In genomic region chr13:14064341-14065027, GRCm38 (mm10) we compare ENCODE assay signal across 8 mouse cellular contexts. TPM values are rescaled to one million over a fixed set of nuclear protein-coding genes. Genes with fewer than 3 reads are reported as not detected.
DNase-seq lines count a peak whose midpoint lies in the region; ATAC-seq and TF ChIP-seq lines count a peak whose summit lies in the region.

No protein-coding gene starts in this region.

- H3ac ChIP-seq in C2C12 (ENCODE audit: control insufficient read depth, insufficient read length, low read depth), result peak overlapping the region; percentile 96

- peak overlapping the region; percentile 77 for H3K4me2 ChIP-seq in embryonic facial prominence, embryonic 13.5 days
- H3K4me2 ChIP-seq in heart, embryonic 14.5 days (ENCODE audit: low read length), result peak overlapping the region; percentile 70
- peak overlapping the region; percentile 78 for H3K4me2 ChIP-seq in liver, postnatal 0 days (ENCODE audit: low read depth, low read length)
- peak overlapping the region; percentile 78 for H3K4me2 ChIP-seq in neural tube, embryonic 13.5 days

- DNase-seq in adrenal gland, postnatal 14 days, result peak; percentile 64
- peak; percentile 69 for DNase-seq in kidney, postnatal 10 days
- peak; percentile 68 for DNase-seq in liver, postnatal 0 days
- DNase-seq in thymus, postnatal 0 days (ENCODE audit: low spot score), result peak; percentile 62

- no peak for TF ChIP-seq CTCF in C2C12 (IDR thresholded peaks at IDR 0.05; ENCODE audit: control insufficient read depth, insufficient read depth, insufficient read length)
- no peak for TF ChIP-seq CTCF in liver, postnatal 0 days (IDR thresholded peaks at IDR 0.05; ENCODE audit: low read depth)

- peaks cover 17% of the 10 kb centered on the region for H3K4me1 ChIP-seq in embryonic facial prominence, embryonic 13.5 days
- peaks cover 2 to 21% of the 10 kb centered on the region in 2 experiments for H3K4me1 ChIP-seq in heart, embryonic 14.5 days (ENCODE audit: control insufficient read depth in 2 of 2, insufficient read depth in 2 of 2, low read length in 2 of 2)
- H3K4me1 ChIP-seq in liver, postnatal 0 days (ENCODE audit: insufficient read depth), result peaks cover 13% of the 10 kb centered on the region
- H3K4me1 ChIP-seq in neural tube, embryonic 13.5 days (replicated peaks), result peaks cover 59% of the 10 kb centered on the region

- H3K9ac ChIP-seq in embryonic facial prominence, embryonic 13.5 days, result peak overlapping the region; percentile 99
- peak overlapping the region; percentile 97 for H3K9ac ChIP-seq in heart, embryonic 14.5 days (ENCODE audit: low read length)
- H3K9ac ChIP-seq in liver, postnatal 0 days (replicated peaks), result peak overlapping the region; percentile 98
- H3K9ac ChIP-seq in neural tube, embryonic 13.5 days, result peak overlapping the region; percentile 99

- H3K79me2 ChIP-seq in C2C12 (ENCODE audit: control insufficient read depth, insufficient read depth), result peaks cover 92% of the 10 kb centered on the region

- H3K9me3 ChIP-seq in embryonic facial prominence, embryonic 13.5 days, result no peaks in the 10 kb centered on the region
- no peaks in the 10 kb centered on the region for H3K9me3 ChIP-seq in heart, embryonic 14.5 days (ENCODE audit: control insufficient read depth, low read length)
- no peaks in the 10 kb centered on the region for H3K9me3 ChIP-seq in liver, postnatal 0 days (ENCODE audit: low read length)
- H3K9me3 ChIP-seq in neural tube, embryonic 13.5 days, result no peaks in the 10 kb centered on the region

- no peaks in the 10 kb centered on the region for H3K27me3 ChIP-seq in C2C12 (ENCODE audit: control insufficient read depth, insufficient read depth, insufficient read length)
- H3K27me3 ChIP-seq in embryonic facial prominence, embryonic 13.5 days, result no peaks in the 10 kb centered on the region
- no peaks in the 10 kb centered on the region for H3K27me3 ChIP-seq in heart, embryonic 14.5 days (ENCODE audit: control insufficient read depth, insufficient read depth, low read length)
- H3K27me3 ChIP-seq in liver, postnatal 0 days (ENCODE audit: insufficient read depth, low read length), result no peaks in the 10 kb centered on the region
- H3K27me3 ChIP-seq in neural tube, embryonic 13.5 days, result no peaks in the 10 kb centered on the region

- H3K36me3 ChIP-seq in C2C12 (ENCODE audit: control insufficient read depth, insufficient read depth), result peaks cover 16% of the 10 kb centered on the region
- peaks cover 11% of the 10 kb centered on the region; the same call in 1 of the 2 replicates for H3K36me3 ChIP-seq in embryonic facial prominence, embryonic 13.5 days
- peaks cover 21% of the 10 kb centered on the region for H3K36me3 ChIP-seq in heart, embryonic 14.5 days (ENCODE audit: control insufficient read depth, insufficient read depth, low read length)
- no peaks in the 10 kb centered on the region; the same call in 1 of the 2 replicates for H3K36me3 ChIP-seq in liver, postnatal 0 days (replicated peaks; ENCODE audit: insufficient read depth, low read length)
- peaks cover 14% of the 10 kb centered on the region; the same call in 1 of the 2 replicates for H3K36me3 ChIP-seq in neural tube, embryonic 13.5 days

- no peak for ATAC-seq in embryonic facial prominence, embryonic 13.5 days (ENCODE audit: insufficient number of reproducible peaks, insufficient read depth, low FRiP score, low TSS enrichment, low read depth)
- ATAC-seq in heart, embryonic 14.5 days (ENCODE audit: insufficient number of reproducible peaks, insufficient read depth, low FRiP score, low read depth), result peak; percentile 1
- no peak for ATAC-seq in liver, postnatal 0 days
- no peak for ATAC-seq in neural tube, embryonic 13.5 days (ENCODE audit: low read depth)

- peaks cover 76% of the 10 kb centered on the region for H3K79me3 ChIP-seq in C2C12 (ENCODE audit: low read depth)

- H3K27ac ChIP-seq in embryonic facial prominence, embryonic 13.5 days, result peak overlapping the region; percentile 98
- peak overlapping the region; percentile 92 to 96 for H3K27ac ChIP-seq in heart, embryonic 14.5 days (replicated peaks in 1 of 2; ENCODE audit: control insufficient read depth in 1 of 2, insufficient read depth in 1 of 2, low read depth in 2 of 2, low read length in 2 of 2)
- H3K27ac ChIP-seq in liver, postnatal 0 days (ENCODE audit: low read depth), result peak overlapping the region; percentile 95
- H3K27ac ChIP-seq in neural tube, embryonic 13.5 days (replicated peaks), result peak overlapping the region; percentile 98

- H3K4me3 ChIP-seq in C2C12 (ENCODE audit: insufficient read depth, poor library complexity, severe bottlenecking), result peak overlapping the region; percentile 84
- H3K4me3 ChIP-seq in embryonic facial prominence, embryonic 13.5 days, result peak overlapping the region; percentile 99
- peak overlapping the region; percentile 92 to 97 for H3K4me3 ChIP-seq in heart, embryonic 14.5 days (ENCODE audit: control insufficient read depth in 1 of 2, insufficient read depth in 1 of 2, low read depth in 1 of 2, low read length in 2 of 2)
- peak overlapping the region; percentile 95 for H3K4me3 ChIP-seq in liver, postnatal 0 days (ENCODE audit: low read depth, low read length)
- peak overlapping the region; percentile 98 for H3K4me3 ChIP-seq in neural tube, embryonic 13.5 days

- no peak for TF ChIP-seq EP300 in liver, postnatal 0 days (IDR thresholded peaks at IDR 0.05; ENCODE audit: low read depth)

- WGBS in embryonic facial prominence, embryonic 13.5 days, result under 1% methylated on average over 65 of the region's 65 CpGs
- under 1% methylated on average over 53 of the region's 65 CpGs for WGBS in heart, embryonic 14.5 days
- WGBS in liver, postnatal 0 days (ENCODE audit: insufficient replicate concordance), result under 1% methylated on average over 59 of the region's 65 CpGs
- under 1% methylated on average over 61 of the region's 65 CpGs for WGBS in neural tube, embryonic 13.5 days

TF ChIP-seq in C2C12, 6 proteins besides CTCF, POLR2A, EP300 and RAD21:
- TF ChIP-seq FOSL1 (IDR thresholded peaks at IDR 0.05; ENCODE audit: insufficient read depth, low read length, poor library complexity, severe bottlenecking) (no peak), CEBPB (IDR thresholded peaks at IDR 0.05; ENCODE audit: low read depth) (no peak), MYOD1 (IDR thresholded peaks at IDR 0.05; ENCODE audit: control insufficient read depth, insufficient read length, low read depth) (no peak)

RNA-seq across cellular contexts. Expression of gene Ggps1, which starts 1.2 kb away (rescaled TPM):
- polyA plus RNA-seq in C2C12 (2012; fragmentation: generic; extraction: Trizol), result 8.6 TPM
- 35.2 and 41.9 TPM in 2 replicates for total RNA-seq in adrenal gland, postnatal 14 days (2021)
- polyA plus RNA-seq in embryonic facial prominence, embryonic 13.5 days (2015; fragmentation: Nextera tagmentation; extraction: Ambion mirVana), result 56.3 and 62.4 TPM in 2 replicates
- polyA plus RNA-seq in heart, embryonic 14.5 days (2014; fragmentation: Nextera tagmentation; extraction: Ambion mirVana), result 46.5 and 47.2 TPM in 2 replicates
- polyA plus RNA-seq in liver, postnatal 0 days (2015; fragmentation: Nextera tagmentation; extraction: Ambion mirVana), result 9.0 and 10.2 TPM in 2 replicates
- polyA plus RNA-seq in neural tube, embryonic 13.5 days (2015; fragmentation: Nextera tagmentation; extraction: Ambion mirVana), result 73.4 and 83.1 TPM in 2 replicates
- 55.0 and 60.3 TPM in 2 replicates for polyA plus RNA-seq in thymus, postnatal 0 days (2015; fragmentation: Nextera tagmentation; extraction: Ambion mirVana)

RNA-seq across cellular contexts. Expression of gene Arid4b, which starts 1.5 kb away (rescaled TPM):
- 3.2 TPM for polyA plus RNA-seq in C2C12 (2012; fragmentation: generic; extraction: Trizol)
- total RNA-seq in adrenal gland, postnatal 14 days (2021), result 33.4 and 37.9 TPM in 2 replicates
- 105 and 106 TPM in 2 replicates for polyA plus RNA-seq in embryonic facial prominence, embryonic 13.5 days (2015; fragmentation: Nextera tagmentation; extraction: Ambion mirVana)
- polyA plus RNA-seq in heart, embryonic 14.5 days (2014; fragmentation: Nextera tagmentation; extraction: Ambion mirVana), result 43.1 and 44.5 TPM in 2 replicates
- 17.1 and 19.6 TPM in 2 replicates for polyA plus RNA-seq in liver, postnatal 0 days (2015; fragmentation: Nextera tagmentation; extraction: Ambion mirVana)
- polyA plus RNA-seq in neural tube, embryonic 13.5 days (2015; fragmentation: Nextera tagmentation; extraction: Ambion mirVana), result 87.8 and 89.9 TPM in 2 replicates
- polyA plus RNA-seq in thymus, postnatal 0 days (2015; fragmentation: Nextera tagmentation; extraction: Ambion mirVana), result 55.5 and 75.2 TPM in 2 replicates

RNA-seq across cellular contexts. Expression of gene Tbce, which starts 25.0 kb away (rescaled TPM):
- polyA plus RNA-seq in C2C12 (2012; fragmentation: generic; extraction: Trizol), result 17.2 TPM
- 34.2 and 44.2 TPM in 2 replicates for total RNA-seq in adrenal gland, postnatal 14 days (2021)
- 62.7 and 69.7 TPM in 2 replicates for polyA plus RNA-seq in embryonic facial prominence, embryonic 13.5 days (2015; fragmentation: Nextera tagmentation; extraction: Ambion mirVana)
- 38.0 and 41.0 TPM in 2 replicates for polyA plus RNA-seq in heart, embryonic 14.5 days (2014; fragmentation: Nextera tagmentation; extraction: Ambion mirVana)
- polyA plus RNA-seq in liver, postnatal 0 days (2015; fragmentation: Nextera tagmentation; extraction: Ambion mirVana), result 17.1 and 22.1 TPM in 2 replicates
- polyA plus RNA-seq in neural tube, embryonic 13.5 days (2015; fragmentation: Nextera tagmentation; extraction: Ambion mirVana), result 93.6 and 102 TPM in 2 replicates
- 54.5 and 58.9 TPM in 2 replicates for polyA plus RNA-seq in thymus, postnatal 0 days (2015; fragmentation: Nextera tagmentation; extraction: Ambion mirVana)
